Mouse (Mus musculus): ENCODE measurements around the gene Thra.

Thra gene

GRCm38 (mm10) chr11:98745932-98746853 is 5.8 kb downstream of the Thra start:
- DNase-seq (ENCODE audit: low spot score): no peak

GRCm38 (mm10) chr11:98746855-98747693 is 6.6 kb downstream of the Thra start:
- peak; percentile 84 for DNase-seq (ENCODE audit: low spot score)

DNA sequence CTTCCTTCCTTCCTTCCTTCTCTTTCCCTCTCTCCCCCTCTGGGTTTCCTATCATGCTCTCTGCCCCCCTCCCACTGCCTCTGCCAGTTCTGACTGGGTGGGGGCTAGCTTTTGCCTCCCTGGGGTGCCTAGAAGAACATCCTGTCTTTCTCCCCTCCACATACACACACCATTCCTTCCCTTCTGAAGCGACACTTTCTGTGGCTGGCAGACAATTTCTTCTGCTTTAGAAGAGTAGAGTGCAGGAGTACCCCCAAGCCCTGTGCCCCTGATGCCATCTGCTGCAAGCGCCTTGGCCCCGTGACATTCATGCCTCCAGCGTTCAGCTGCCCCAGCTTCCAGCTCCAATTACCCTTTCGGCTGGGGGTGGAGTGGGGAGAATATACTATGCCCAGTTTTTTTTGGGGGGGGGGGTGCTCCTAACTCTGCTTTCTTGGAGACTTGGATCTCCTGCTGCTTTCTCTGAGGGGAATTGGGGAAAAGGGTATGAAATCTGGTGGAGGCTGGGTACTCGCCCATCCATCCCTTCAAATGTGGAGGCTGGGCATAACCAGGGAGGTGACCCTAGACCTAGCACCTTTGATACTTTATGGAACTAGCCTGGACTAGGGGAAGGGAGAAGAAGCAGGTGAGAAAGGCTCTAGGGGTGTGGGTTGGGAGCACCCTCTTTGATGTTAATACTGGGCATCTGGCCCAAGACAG is 7.5 kb downstream of the Thra start:
- DNase-seq (ENCODE audit: low spot score): no peak

DNA sequence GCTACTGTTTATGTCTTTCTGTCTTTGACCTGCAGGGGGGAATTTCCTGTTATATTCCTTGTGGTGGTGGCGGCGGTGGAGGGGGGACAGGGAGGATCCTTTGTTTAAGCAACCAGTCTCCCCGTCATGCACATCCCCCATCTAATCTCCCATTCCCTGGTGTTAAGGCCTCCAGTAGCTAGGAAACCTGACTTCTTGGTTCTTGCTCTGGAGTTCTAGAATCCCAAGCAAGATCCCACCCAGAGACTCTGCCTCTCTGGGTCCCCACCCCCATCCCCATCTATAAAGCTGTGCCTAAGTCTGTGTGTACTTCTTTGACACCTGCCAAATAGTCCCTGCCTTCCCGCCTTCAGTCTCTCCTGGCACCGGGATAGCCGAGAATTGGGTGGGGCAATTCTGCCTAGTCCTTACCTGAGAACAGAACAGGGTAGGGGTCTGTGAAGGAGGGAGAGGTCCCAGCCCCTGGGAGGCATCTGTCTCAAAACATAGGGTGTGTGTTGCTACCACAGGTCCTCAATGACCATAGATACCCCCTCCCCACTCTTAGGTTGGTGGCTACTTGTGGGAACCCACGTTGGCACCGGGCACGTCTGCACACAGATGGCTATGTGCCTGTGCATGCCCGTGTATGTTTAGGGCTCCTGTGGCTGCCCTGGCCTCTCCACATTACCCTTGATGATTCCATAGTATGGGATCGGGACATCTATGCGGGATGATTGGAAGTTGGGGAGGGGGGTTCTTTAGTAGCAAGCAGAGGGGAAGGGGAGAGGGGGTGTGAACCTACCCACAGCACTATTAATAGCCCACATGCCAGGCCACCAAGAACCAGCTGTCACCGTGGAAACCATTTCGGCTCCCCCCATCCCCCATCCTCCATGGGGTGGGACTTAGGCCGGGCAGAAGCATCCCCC is 8.3 kb downstream of the Thra start:
- DNase-seq (ENCODE audit: low spot score): peak; percentile 65

DNA sequence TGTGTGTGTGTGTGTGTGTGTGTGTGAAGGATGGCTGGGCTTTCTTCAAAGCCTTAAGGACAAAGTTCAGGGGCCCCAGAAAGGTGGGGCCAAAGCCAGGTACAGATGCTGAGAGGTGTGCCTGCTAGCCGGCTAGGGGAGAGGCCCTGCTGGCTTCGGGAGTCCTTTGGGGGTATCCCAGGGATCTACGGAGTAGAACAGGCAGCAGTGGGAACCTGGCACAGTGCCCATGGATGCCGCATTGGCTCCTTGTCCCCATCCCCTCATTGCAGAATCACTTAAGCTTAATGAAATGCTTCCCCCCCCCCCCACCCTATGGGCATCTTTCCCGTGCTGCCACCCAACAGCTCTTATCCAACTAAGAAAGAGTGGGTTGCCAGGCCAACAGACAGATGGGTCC is 9.3 kb downstream of the Thra start:
- no peak for DNase-seq (ENCODE audit: low spot score)

DNA sequence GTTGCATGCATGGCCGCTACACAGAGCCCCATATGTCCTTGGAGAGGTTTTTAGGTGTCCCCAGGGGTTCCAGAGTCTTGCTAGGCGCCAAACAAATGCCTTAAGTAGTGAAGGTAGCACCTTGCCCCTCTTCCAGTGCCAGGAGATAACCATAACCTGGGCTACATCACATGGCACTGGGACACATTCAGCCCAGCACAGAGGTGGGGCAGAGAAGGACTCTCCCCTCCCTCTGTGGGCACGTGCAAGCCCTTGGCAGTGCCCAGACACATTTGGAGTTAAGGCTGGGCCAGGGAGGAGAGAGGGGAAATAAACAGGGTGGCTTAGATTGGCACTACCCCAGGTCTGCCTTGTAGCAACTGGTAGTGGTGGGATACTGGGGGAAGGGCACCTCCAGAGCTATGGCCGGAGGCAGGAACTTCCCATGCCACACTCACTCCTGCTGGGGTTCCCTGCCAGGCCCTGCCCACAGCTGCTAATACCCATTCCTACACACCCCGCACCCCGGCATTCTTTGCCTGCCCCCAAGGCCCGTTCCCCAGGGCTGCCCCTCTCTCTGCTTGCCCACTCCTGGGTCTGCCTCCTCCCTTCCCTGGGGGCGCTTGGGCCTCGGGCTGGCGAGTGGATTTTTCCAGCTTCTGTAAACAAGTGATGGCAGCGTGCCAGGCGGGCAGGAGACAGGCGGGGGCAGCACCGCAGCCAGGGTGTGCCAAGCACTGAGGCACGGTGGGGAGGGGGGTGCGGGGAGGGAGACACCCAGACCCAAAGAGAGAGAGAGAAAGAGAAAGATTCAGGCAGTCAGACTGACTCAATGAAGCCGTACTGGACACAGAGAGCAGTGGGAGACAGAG is 10.1 kb downstream of the Thra start:
- DNase-seq (ENCODE audit: low spot score): peak; percentile 85

DNA sequence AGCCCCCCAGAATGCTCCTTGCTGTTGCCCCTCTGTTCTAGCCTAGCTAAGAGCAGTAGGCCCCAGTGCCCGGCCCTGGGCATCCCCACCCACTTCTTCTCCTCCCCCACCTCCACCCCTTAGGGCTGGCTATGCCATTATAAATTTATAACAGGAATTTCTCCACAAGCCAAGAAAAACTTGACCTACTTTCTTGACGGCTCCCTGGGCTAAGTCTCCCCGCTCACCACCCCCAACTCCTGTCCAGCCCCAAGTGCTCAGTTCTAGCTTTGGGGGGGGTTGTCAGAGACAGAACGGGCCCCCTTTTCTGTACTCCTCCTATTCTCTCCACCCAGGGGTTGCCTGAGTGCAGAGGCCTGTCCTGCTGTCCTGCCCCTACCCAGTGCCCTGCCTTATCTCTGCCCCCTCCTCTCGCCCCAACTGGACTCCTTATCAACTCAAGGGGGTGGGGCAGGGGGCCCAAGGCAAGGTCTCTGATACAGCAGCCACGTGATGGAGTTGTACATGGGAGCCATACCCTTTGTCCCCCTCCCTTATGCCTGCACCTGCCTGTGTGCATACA is 10.9 kb downstream of the Thra start:
- no peak for DNase-seq (ENCODE audit: low spot score)

GRCm38 (mm10) chr11:98752562-98753140 is 12.2 kb downstream of the Thra start:
- DNase-seq (ENCODE audit: low spot score): no peak

DNA sequence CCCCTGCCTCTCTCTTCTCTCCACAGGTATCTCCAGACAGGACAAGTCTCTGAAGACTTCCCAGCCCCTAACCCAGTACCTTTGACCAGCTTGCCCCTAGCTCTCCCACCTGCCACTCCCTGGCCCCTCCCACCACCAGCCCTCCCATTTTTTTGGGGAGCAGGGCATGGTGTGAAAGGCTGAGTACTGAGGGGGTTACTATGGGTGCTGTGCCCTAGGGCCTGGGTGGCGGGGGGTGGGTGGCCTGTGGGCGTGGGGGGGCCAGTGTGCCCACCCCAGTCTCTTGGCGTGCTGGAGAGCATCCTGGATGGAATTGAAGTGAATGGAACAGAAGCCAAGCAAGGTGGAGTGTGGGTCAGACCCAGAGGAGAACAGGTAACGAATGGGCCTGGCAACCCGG is 12.8 kb downstream of the Thra start:
- DNase-seq (ENCODE audit: low spot score): no peak

DNA sequence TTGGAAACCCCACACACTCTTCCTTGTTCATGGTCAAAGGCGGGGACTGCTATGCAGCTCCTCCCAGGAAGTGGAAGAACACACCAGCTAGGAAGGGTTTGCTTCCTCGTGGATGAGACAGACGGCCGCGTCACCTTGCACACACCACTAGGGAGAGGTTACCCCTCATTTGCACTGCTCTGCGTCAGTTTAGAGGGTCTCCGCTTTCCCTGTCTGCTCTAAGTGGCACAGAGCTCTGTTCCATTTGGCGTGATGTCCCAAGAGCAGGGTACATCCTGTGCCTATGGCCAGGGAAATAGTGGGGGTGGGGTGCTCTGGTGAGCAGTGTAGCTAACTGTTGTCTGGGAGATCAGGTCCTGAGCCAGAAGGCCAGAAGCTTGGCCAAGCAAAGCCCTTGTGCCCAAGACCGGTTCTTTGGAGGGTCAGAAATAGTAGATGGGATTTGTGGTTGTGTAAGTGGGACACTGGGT is 13.7 kb downstream of the Thra start:
- no peak for DNase-seq (ENCODE audit: low spot score)

DNA sequence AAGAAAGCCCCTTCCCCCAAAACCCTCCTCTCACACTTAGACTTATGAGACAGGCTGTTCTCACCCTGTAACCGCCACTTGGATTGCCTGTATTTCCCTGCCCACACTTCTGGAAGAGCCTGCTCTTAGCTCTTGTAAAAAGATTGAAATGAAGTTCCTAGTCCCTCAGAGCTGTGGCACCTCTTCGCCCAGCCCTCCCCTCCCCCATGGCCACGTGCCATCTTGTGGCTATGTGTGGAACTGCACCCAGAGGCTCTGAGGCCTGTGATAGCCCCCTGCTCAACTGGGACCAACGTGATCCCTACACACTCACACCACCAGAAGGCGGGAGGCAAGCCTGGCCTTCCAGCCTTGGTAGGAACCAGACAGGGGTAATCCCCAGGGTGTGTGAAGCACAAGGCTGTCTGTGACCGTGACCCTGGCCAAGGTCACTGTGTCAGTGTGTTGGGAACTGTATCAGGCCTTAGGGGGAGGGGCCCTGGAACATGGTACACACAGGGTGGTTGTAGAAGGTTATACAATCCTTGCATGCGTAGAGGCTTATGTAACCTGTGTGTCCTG is 14.3 kb downstream of the Thra start:
- DNase-seq (ENCODE audit: low spot score): peak; percentile 82

GRCm38 (mm10) chr11:98755726-98756380 is 15.4 kb downstream of the Thra start:
- DNase-seq (ENCODE audit: low spot score): peak; percentile 21

- no peak for DNase-seq (ENCODE audit: low spot score)
These were observed 16.3 kb downstream of the Thra start for GRCm38 (mm10) chr11:98756711-98757110.

DNA sequence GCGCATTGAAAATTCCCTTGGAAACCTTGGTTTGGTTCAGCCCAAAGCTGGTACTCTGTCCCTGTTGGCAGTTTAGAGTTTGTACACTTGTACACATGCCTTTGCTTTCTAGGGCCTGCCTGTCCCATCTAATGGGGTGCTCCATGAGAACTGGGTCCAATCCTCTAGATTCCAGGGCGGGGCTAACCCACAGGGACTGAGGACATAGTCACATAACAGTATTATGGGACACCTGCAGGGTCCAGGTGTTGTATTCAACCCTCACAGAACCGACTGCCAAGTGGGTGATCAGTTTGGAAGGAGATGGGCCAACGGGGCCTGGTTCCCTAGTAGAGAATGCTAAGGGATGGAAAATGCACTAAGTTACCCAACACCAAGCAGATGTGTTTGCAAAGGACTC is 21.5 kb downstream of the Thra start:
- DNase-seq (ENCODE audit: low spot score): no peak

DNA sequence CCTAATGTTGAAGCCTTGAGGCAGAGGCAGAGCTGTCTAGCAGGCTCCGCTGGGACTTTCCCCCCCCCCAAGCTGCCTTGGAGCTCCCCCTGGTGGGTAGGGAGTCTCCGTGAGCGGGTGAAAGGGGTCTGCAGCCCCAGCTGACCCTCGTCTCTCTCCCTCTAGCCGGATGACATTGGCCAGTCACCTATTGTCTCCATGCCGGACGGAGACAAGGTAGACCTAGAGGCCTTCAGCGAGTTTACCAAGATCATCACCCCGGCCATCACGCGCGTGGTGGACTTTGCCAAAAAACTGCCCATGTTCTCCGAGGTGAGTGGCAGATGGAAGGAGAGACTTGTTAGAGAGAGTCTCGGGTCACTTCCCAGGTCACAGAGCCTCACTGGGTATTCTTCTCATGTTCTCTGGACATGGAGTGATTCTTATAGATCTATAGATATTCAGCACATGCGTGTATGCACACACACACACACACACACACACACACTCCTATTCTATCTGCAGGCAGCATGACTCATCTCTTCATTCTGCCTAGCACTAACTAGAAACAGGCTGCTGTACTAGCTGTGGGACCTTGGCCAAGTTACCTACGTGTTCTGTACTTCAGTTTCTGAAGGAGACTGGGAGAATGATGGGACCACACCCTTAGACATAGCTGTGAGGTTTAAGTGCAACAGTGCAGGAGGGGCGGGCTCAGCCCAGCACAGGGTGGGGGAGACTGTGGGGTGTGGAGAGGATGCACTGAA is 22.5 kb downstream of the Thra start:
- DNase-seq (ENCODE audit: low spot score): peak; percentile 84

GRCm38 (mm10) chr11:98763502-98763861 is 23.0 kb downstream of the Thra start:
- no peak for DNase-seq (ENCODE audit: low spot score)

GRCm38 (mm10) chr11:98764091-98764490 is 23.7 kb downstream of the Thra start:
- no peak for DNase-seq (ENCODE audit: low spot score)

- DNase-seq (ENCODE audit: low spot score): no peak
These were observed 24.3 kb downstream of the Thra start for GRCm38 (mm10) chr11:98764746-98765145.

Measured in MN1 (cell line).